Mouse (Mus musculus) ES-Bruce4 (cell line): Measurements from ENCODE around the gene Pink1.

Experiments used
- CTCF ChIP-seq: IDR thresholded peaks from one replicate; pipeline ENCODE4 v1.8.1; 2011; ENCODE audit warnings: low read depth, low read length
- POLR2A ChIP-seq: IDR thresholded peaks from one replicate; pipeline ENCODE4 v1.8.1; 2011; ENCODE audit warnings: low read length; ENCODE audit not compliant: insufficient read depth

GRCm38 (mm10) chr4:138307025-138307424 lies 19.1 kb downstream of the Pink1 start:
- TF ChIP-seq POLR2A (no peak), CTCF (no peak)
